Mouse (Mus musculus) adrenal gland, postnatal 36 days (tissue): ENCODE data around the gene Polrmt. TPM values are rescaled to one million over a fixed set of nuclear protein-coding genes. Genes with fewer than 3 reads are reported as not detected.

Experiments used
- DNase-seq, 2 experiments: peaks; one replicate each; pipeline ENCODE4 v3.0.0; 2021; ENCODE audit warnings: mixed read lengths in 1 of 2
- long read RNA-seq, 2 experiments: library from polyadenylated mRNA; stranded (forward); transcript quantifications; one replicate each; pipeline ENCODE4 v2.0.0; 2021; ENCODE audit warnings: borderline sequencing depth in 2 of 2
- total RNA-seq, 2 experiments: library from RNA; stranded (reverse); gene quantifications; 2 replicates each; pipeline ENCODE4 v1.2.3; 2021

Polrmt gene
- 10 to 100 TPM; 51.1 to 58.0 TPM for total RNA-seq
- long read RNA-seq, experiment 1, transcript Polrmt-201 (21 exons, 3,755 nt), result major isoform, 25 of 43 reads
- long read RNA-seq, experiment 1, partial matches to known transcripts, result 10 of 43 reads
- long read RNA-seq, experiment 1, other reads (novel, unspliced or antisense), result 7 of 43 reads
- long read RNA-seq, experiment 2, transcript Polrmt-201 (21 exons, 3,755 nt), result major isoform, 6 of 15 reads
- long read RNA-seq, experiment 2, partial matches to known transcripts, result 6 of 15 reads
- long read RNA-seq, experiment 2, other reads (novel, unspliced or antisense), result 3 of 15 reads

- peak; percentile 95 to 96 for DNase-seq
Observed at GRCm38 (mm10) chr10:79745898-79746773, at the start of gene Polrmt. Gene Polrmt, minus strand, starts transcription at chr10:79746581.

DNA sequence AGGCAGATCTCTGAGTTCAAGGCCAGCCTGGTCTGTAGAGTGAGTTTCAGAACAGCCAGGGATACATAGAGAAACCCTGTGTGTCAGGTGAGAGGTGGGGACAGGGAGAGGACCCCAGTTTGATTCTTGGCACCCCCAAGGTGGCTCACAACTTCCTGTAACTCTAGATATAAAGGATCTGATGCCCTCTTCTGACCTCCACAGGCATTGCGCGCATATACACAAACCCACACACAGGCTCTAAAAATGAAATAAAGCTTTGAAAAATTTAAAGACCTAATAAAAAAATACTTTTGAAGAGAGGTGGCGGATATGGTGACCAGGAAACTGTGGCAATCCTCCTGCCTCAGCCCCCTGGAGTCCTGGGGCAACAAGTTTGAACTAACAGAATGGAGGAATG, 49.5 kb upstream of the Polrmt start:
- no peak for DNase-seq

GRCm38 (mm10) chr10:79794491-79794931, 48.1 kb upstream of the Polrmt start:
- DNase-seq, result peak; percentile 70 to 83

GRCm38 (mm10) chr10:79793738-79794490, 47.5 kb upstream of the Polrmt start:
- DNase-seq, result peak in 1 of 2 experiments; percentile 63

- peak; percentile 83 to 91 for DNase-seq
Observed at GRCm38 (mm10) chr10:79793051-79793737, 46.8 kb upstream of the Polrmt start, which contains the start of gene Palm. Gene Palm, plus strand, starts transcription at chr10:79793572.

GRCm38 (mm10) chr10:79792339-79793040, 46.1 kb upstream of the Polrmt start:
- no peak for DNase-seq

GRCm38 (mm10) chr10:79790861-79791260, 44.5 kb upstream of the Polrmt start, which contains the start of gene Prss57:
Gene Prss57, minus strand, starts transcription at chr10:79790961.
- no peak for DNase-seq

GRCm38 (mm10) chr10:79789581-79789980, 43.2 kb upstream of the Polrmt start:
- DNase-seq, result no peak

GRCm38 (mm10) chr10:79788386-79789158, 42.2 kb upstream of the Polrmt start:
- peak; percentile 75 to 82 for DNase-seq

DNA sequence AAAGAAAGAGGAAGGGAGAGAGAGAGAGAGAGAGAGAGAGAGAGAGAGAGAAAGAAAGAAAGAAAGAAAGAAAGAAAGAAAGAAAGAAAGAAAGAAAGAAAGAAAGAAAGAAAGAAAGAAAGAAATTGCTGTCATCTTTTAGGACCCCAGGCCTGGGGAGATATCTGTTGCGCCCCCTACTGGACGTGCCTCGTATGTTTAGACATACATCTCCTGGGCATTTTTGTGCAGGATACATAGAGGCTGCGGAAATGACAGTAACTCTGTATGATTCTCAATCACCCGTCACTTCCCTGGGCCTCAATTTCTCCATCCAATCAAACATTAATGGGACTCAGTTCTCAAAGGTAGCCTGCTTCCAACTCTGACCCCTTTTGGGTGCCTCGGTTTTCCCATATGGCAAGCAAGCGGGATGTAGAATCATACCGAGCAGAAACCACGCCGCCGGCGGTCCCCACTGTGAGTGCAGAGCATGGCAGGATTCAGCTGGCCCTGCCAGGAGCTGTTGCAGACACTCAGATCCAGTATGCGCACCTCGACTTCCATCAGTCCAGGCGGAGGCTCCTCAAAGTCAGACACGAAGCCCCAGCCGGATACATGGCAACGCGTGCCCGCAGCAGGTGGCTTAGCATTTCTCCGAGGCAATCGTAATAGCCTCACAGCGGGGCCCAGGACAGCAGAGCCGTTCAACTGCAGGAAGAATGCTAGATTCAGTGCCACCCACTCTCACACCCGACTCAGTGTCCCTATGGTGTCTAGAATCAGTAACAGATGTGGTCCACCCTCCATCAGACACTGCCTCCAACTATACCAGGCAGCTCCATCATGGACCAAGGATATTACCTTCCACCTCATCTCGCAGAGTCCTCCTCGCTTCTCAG, 37.8 kb upstream of the Polrmt start:
- no peak for DNase-seq

DNA sequence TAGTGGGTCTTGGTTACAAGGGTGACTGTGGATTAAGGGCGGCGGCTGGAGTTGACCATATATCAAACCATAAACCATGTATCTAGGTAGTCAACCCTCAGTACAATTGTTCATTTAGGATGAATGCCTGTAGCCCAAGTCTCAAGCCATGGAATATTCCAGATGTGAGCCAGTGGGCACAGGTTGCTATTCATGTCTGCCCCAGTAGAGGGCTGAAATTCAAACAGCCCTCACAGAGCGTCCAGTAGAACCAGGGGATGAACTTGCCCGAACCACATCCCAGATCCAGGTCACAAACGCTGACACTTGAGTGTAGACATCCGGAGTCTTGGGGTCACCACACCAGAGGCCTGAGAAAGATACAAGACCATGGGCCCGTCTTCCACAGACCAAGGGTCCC, 36.7 kb upstream of the Polrmt start:
- DNase-seq, result peak in 1 of 2 experiments; percentile 33

DNA sequence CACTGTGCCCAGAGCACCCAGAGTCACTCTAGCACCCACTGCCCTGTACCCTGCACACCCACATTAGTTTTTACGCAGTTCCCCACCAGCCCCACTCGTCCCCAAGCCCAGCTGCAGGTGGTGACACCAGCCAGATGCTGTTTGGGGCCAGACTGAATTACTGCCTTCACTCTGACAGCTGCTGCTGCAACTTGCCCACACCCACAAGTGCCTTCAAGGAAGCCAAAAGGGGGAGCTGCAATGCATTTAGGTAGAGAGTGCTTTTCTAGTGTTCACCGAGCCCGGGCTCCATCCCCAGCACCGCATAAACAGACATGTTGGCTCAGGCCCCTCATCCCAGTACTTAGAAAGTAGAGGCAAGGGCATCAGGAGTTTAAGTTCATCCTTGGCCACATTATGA, 35.6 kb upstream of the Polrmt start:
- no peak for DNase-seq

DNA sequence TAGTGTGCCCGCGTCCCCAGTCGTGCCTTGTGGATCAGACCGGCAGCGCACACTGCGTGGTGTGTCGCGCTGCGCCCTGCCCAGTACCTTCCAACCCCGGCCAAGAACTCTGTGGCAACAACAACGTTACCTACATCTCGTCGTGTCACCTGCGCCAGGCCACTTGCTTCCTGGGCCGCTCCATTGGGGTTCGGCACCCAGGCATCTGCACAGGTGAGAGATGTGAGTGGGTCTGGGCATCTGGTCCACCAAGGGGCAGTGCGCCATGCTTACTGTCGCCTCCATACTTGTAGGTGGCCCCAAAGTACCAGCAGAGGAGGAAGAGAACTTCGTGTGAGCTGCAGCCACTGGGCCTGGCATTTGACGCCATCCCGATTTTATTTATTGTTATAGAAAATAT, 34.8 kb upstream of the Polrmt start:
- no peak for DNase-seq

GRCm38 (mm10) chr10:79780664-79781015, 34.3 kb upstream of the Polrmt start:
- peak in 1 of 2 experiments; percentile 63 for DNase-seq

DNA sequence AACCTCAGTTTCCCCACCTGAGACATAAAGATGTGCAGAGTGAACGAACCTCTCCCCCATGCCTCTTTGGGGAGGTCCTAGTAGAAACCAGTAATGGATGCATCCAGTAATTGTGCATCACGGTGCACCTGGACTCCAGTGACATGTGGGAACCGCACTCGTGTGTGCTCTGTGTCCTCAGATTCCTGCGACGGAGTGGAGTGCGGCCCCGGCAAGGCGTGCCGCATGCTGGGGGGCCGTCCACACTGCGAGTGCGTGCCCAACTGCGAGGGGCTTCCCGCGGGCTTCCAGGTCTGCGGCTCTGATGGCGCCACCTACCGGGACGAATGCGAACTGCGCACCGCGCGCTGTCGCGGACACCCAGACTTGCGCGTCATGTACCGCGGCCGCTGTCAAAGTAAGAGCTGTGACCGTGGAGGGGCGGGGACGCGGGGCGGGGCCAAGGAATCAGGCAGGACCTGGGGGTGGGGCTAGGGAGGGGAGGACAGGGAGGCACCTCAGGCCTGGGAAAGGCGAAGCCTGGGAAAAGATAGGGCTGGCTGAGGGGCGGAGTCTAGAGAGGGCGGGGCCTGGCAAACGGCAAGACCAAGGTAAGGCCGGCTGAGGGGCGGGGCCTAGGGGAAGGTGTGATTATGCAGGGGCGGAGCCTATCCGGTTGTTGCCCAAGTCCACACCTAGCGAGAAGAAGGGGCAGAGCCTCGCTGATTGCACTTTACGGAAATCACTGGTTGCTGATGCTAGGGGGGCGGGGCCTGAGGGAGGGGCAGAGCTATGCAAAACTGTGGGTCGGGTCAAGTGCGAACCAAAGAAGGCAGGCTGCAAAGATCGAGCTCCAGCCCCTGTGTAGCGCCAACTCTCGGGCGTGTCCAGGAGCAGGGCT, 33.6 kb upstream of the Polrmt start:
- peak; percentile 97 to 98 for DNase-seq

GRCm38 (mm10) chr10:79779193-79779592, 32.8 kb upstream of the Polrmt start:
- no peak for DNase-seq

GRCm38 (mm10) chr10:79778006-79778405, 31.6 kb upstream of the Polrmt start:
- peak; percentile 62 to 78 for DNase-seq

- peak; percentile 72 to 79 for DNase-seq
Observed at GRCm38 (mm10) chr10:79777103-79777531, 30.7 kb upstream of the Polrmt start, which contains the start of gene Fstl3. Gene Fstl3, plus strand, starts transcription at chr10:79777272.
